Mouse (Mus musculus) retina, postnatal 1 day (tissue): ENCODE data around the gene Fam102a.
A peak's percentile ranks its signal among the peaks of the same experiment; 100 is the strongest.

ENCODE experiments used
- DNase-seq: peaks from one replicate; pipeline ENCODE4 v3.0.0-alpha.2; 2012

Fam102a gene

DNA sequence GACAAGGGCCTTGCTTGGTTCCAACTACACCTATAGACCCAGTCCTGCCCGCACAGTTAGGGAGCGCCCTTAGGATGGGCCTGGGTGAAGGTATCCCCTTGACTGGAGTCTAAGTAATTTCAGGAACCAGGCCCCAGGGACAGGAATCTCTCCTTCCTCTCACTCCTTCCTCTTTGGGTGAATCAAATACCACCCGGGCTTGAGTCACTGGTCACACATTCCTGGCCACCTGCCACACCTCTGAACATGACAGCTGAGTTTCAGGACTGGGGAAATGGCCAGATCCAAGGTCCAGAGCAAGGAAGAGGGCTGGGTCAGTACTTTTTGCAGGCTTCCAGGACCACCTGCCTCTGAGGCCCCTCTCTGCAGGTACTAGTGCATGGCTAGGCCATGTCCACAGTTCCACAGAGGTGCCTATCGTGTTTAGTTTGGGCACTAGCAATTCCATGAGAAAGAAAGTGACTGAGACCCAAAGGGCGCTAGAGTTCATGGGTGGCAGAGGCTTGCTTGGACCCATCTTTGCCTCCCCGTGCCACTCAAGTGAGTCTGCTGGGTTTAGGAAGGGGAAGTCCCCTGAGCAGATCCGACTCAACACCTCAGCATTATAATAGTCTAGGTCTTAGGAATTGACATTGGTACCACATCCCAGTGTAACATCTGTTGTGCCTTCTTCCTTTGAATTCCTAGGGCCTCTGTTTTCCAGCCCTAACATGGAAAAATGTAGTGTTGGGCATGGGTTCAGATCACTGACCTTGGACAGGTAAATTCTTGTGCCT is 13.0 kb downstream of the Fam102a start:
- no peak for DNase-seq

GRCm38 (mm10) chr2:32549171-32549570 is 14.0 kb downstream of the Fam102a start:
- DNase-seq, result no peak

DNA sequence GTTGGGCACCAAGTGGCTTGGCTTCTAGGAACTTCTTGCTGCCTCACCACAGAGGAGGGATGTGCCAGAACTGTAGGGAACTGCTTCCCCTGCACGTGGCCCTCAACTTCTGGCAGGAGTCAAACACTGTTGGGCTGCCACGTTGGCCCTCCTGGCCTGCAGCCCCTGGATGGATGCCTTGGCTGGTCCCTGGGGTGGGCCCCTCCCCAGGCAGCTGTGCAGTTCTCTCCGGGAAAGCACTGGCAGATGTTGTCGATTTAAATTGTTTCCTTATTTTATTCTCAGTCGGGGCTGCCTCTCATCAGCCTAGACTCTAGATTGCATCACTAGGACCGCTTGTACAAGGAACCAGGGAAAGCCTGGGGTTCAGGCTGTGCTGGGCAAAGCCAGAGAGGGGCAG is 14.6 kb downstream of the Fam102a start:
- no peak for DNase-seq

GRCm38 (mm10) chr2:32551236-32551635 is 16.1 kb downstream of the Fam102a start:
- DNase-seq, result no peak

DNA sequence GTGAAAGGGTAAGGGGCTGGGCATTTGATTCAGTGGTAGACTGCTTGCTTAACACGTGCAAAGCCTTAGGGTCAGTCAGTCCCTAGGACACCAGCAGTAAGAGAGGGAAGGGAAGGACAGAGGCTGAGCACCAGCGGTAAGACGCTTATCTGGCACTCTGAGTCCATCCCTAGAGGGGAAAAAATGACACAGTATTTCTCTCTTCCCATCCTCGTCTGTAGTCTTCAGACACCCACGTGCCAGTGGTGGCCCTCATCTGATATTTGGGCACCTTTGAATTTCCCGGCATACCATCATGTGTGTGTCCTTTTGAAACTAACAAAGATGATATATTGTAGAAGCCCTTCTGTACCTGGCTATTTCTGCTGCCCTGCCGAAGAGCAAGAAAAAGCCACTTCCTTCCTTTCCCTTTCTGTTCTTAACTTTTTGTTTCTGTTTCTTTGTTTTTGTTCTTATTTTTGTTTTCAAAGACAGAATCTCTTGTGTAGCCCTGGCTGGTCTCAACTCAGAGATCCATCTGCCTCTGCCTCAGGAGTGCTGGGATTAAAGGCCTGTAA is 18.5 kb downstream of the Fam102a start:
- no peak for DNase-seq

DNA sequence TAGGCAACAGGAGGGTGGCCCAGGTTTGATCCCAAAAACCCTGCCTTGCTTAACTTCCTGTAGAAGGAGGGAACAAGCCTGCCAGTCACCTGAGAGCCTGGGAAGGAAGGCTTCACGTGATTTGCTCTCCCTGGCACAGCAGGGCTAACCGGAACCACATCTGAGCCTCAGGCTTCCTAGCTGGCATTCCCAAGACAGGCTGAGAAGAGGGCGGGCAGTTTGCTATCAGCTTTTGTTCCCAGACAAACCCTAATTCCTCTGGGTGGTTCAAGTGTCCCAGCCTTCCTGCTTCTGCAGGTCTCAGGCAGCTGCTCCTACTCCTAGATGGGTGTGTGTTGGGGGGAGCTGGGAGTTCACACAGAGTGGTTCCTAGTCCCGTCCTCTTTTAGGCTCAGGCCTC is 20.4 kb downstream of the Fam102a start:
- DNase-seq, result peak; percentile 20

- DNase-seq, result no peak
Measured at GRCm38 (mm10) chr2:32556019-32556418, 20.9 kb downstream of the Fam102a start.

- DNase-seq, result peak; percentile 98
Measured at GRCm38 (mm10) chr2:32559570-32559969, 24.4 kb downstream of the Fam102a start.

- peak; percentile 88 for DNase-seq
Measured at GRCm38 (mm10) chr2:32566536-32567063, 31.5 kb downstream of the Fam102a start.

- no peak for DNase-seq
Measured at GRCm38 (mm10) chr2:32568149-32568548, 33.0 kb downstream of the Fam102a start.

- no peak for DNase-seq
Measured at GRCm38 (mm10) chr2:32568941-32569340, 33.8 kb downstream of the Fam102a start.

DNA sequence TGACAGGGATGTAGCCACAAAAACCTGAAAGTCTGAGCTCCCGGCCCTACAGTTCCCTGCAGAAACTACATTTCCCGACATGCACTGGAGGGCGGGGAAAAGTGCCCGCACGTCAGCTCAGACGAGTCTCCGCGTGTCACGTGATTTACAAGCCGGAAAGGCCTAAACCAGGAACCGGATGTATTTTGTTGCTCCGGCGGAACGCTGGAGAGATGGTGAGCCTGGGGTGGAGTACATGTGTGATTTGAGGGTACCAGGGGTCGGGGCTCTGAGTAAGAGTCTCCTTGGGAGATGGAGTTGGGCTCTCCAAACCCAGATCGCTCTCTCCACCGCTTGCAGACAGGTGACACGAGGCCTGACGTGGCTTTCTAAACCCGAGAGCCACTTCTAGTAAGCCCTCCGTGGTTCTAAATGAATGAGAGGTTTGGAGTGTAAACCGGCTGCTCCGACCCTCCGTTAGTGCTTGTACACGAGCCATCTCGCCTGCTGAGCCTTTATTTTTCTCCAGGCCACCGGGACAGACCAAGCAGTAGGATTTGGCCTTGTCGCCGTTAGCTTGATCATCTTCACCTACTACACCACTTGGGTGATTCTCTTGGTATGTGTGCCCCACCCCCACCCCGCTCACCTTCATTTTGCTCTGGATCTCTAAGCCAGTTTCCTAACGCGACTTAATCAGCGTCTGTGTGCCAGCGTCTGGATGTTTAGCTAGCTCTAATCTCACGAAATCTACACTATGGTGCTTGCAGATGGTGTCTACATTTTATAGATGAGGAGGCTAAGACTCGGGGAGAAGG is 35.8 kb downstream of the Fam102a start, which contains the start of gene Dpm2:
Gene Dpm2, plus strand, starts transcription at position 161 of the 797 bp plus-strand sequence.
- peak; percentile 95 for DNase-seq

GRCm38 (mm10) chr2:32572196-32572595 is 37.1 kb downstream of the Fam102a start:
- DNase-seq, result no peak

- DNase-seq, result no peak
Measured at GRCm38 (mm10) chr2:32574497-32574896, 39.4 kb downstream of the Fam102a start, which contains the start of gene Pip5kl1. Gene Pip5kl1, plus strand, starts transcription at chr2:32574797.

DNA sequence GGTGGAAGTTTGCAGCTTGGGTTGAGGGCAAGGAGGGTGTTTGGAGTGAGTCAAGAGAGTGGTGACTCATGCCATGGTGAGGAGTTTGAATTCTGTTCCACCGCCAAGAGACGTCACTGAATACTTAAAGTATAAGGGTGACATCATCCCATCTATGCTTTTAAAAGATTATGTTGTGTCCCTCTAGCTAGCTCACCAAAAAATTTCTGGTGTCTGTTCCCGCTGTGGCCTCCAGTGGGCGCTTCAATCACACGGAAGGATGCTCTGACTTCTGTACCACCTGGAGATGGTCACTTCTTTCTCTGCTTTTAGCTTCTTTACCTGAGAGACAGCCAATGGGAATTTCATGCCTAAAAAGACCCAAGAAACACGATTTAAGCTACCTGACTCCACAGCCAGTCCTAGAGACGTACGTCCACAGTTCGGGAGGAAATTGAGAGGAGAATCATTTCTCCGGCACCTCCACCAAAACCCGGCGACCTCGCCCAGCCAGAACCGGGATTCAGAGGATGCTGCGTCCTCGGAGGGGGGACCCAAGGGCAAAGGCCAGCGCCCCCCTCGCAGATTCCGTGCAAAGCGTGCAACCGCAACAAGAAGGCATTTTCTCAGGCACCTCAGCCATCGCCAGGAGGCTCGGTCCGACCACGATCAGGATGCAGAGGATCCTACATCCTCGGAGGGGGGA is 39.9 kb downstream of the Fam102a start:
- peak; percentile 71 for DNase-seq

GRCm38 (mm10) chr2:32575586-32576160 is 40.5 kb downstream of the Fam102a start, which contains the start of gene 9430097D07Rik:
Gene 9430097D07Rik, minus strand, starts transcription at chr2:32575684.
- DNase-seq, result peak; percentile 80

GRCm38 (mm10) chr2:32576532-32576931 is 41.4 kb downstream of the Fam102a start:
- DNase-seq, result no peak

DNA sequence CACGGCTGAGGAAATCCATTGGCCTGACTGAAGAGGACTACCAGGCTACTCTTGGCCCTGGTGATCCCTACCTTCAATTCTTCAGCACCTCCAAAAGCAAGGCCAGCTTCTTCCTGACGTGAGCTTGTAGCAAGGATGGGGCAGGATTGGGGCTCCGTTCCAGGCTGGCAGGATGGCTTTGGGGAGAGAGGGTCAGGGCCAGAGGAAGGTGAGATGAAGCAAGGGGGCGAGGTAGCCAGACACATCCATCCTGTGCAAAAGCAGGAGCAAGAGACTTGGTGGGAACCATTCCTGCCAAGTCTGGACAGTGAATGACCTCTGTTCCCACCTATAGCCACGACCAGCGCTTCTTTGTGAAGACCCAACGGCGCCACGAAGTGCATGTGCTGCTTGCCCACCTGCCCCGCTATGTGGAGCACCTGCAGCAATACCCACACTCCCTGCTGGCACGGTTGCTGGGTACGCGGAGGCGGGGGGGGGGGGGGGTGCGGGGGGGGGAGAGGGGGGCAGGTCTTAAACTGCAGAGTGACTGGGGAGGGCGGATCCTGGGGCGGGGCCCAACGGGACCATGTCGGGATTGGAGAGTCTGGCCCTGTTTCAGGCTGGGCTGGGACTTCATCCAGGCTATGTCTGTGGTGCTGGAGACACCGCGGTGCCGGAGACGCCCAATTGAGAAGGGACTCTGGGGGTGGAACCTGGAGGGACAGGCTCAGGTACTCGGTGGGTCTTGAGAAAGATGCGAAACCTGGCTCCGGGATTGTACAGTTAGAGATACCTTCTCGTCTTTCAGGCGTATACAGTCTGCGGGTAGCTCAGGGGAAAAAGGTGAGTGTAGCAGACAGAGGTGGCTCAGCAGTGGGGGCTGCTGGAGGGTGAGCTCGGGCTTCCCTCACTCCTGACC is 43.3 kb downstream of the Fam102a start:
- no peak for DNase-seq

GRCm38 (mm10) chr2:32581450-32582095 is 46.4 kb downstream of the Fam102a start:
- DNase-seq, result peak; percentile 78
